Mouse (Mus musculus): ENCODE data around the gene Coa7.

- TF ChIP-seq CTCF (IDR thresholded peaks at IDR 0.05) (peak; percentile 15; the same call in 1 of the 2 replicates), EP300 (IDR thresholded peaks at IDR 0.05) (no peak)
Observed at GRCm38 (mm10) chr4:108360136-108361055, 32.5 kb downstream of the Coa7 start.
